Mouse (Mus musculus) heart, embryonic 13.5 days (tissue): ENCODE data around the gene Mtus2. TPM values are rescaled to one million over a fixed set of nuclear protein-coding genes. Genes with fewer than 3 reads are reported as not detected.

ENCODE experiments used
- ATAC-seq: fragments of 200-750 bp; cut with Nextera tagmentation; 2 replicates; pipeline ENCODE4 v1.8.0; 2017; ENCODE audit warnings: moderate TSS enrichment; ENCODE audit not compliant: insufficient number of reproducible peaks, low FRiP score, low TSS enrichment; ENCODE audit errors: extremely low read depth
- H3K27ac ChIP-seq: fragments of 300-500 bp; sonication (generic); replicated peaks from 2 replicates; pipeline ENCODE4 v1.5.1; 2015; ENCODE audit warnings: moderate library complexity, mild to moderate bottlenecking, inconsistent platforms
- H3K27me3 ChIP-seq: fragments of 300-500 bp; sonication (generic); replicated peaks from 2 replicates; pipeline ENCODE4 v1.6.1; 2015; ENCODE audit warnings: mild to moderate bottlenecking, inconsistent platforms
- H3K36me3 ChIP-seq: fragments of 300-500 bp; sonication (generic); 2 replicates; pipeline ENCODE4 v1.6.1; 2015; ENCODE audit warnings: mild to moderate bottlenecking, inconsistent platforms
- H3K4me1 ChIP-seq: fragments of 300-500 bp; sonication (generic); 2 replicates; pipeline ENCODE4 v1.6.1; 2015; ENCODE audit warnings: inconsistent platforms
- H3K4me2 ChIP-seq: fragments of 300-500 bp; sonication (generic); 2 replicates; pipeline ENCODE4 v1.6.1; 2015; ENCODE audit warnings: inconsistent platforms, mild to moderate bottlenecking, moderate library complexity
- H3K4me3 ChIP-seq: fragments of 300-500 bp; sonication (generic); 2 replicates; pipeline ENCODE4 v1.5.1; 2015; ENCODE audit warnings: moderate library complexity, mild to moderate bottlenecking, inconsistent platforms
- H3K9ac ChIP-seq: fragments of 300-500 bp; sonication (generic); 2 replicates; pipeline ENCODE4 v1.6.1; 2015; ENCODE audit warnings: inconsistent platforms, mild to moderate bottlenecking, moderate library complexity
- H3K9me3 ChIP-seq: fragments of 300-500 bp; sonication (generic); 2 replicates; pipeline ENCODE4 v1.6.1; 2016; ENCODE audit warnings: inconsistent platforms
- WGBS: fragments of 180-500 bp; shearing (Covaris S2); methylation state at CpG from one replicate; pipeline ENCODE4 v1.1.7; 2015; ENCODE audit warnings: mixed read lengths; 5-methylcytosine and 5-hydroxymethylcytosine counted together
- polyA plus RNA-seq: library from polyadenylated mRNA; unstranded; fragments of >200 nt; fragmentation: Nextera tagmentation; extraction: Ambion mirVana; gene quantifications from 2 replicates; pipeline ENCODE4 v1.2.1, GENCODE M21; 2015

The Mtus2 gene
- polyA plus RNA-seq, 1 experiment from 2014 or later = 102 TPM

DNA sequence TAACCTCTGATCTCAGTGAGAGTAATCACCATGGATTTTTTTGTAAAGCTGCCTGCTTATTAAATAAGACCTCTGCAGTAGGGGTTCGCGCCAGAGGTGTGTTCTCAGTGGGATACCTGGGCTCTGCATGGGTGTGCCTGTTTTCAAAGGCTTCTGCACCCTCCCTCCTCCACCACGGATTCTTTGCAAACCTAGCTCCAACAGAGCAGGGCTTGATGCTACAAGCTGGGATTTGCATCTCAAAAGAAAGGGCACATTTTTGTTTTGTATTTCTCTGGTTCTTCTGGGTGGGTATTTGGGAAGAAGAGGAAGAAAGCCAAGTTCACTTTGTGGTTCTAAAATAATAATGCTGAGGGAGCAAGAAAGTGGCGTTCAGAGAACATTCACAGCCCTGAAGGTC is 48.1 kb downstream of the Mtus2 start:
- ATAC-seq = no peak
- Histone ChIP-seq H3K9ac (no peak overlapping the region), H3K4me2 (no peak overlapping the region), H3K4me3 (no peak overlapping the region), H3K27ac (no peak overlapping the region), H3K9me3 (no peaks in the 10 kb centered on the region), H3K27me3 (no peaks in the 10 kb centered on the region), H3K36me3 (no peaks in the 10 kb centered on the region), H3K4me1 (no peaks in the 10 kb centered on the region)
- 41% methylated on average over 4 of the region's 4 CpGs for WGBS

DNA sequence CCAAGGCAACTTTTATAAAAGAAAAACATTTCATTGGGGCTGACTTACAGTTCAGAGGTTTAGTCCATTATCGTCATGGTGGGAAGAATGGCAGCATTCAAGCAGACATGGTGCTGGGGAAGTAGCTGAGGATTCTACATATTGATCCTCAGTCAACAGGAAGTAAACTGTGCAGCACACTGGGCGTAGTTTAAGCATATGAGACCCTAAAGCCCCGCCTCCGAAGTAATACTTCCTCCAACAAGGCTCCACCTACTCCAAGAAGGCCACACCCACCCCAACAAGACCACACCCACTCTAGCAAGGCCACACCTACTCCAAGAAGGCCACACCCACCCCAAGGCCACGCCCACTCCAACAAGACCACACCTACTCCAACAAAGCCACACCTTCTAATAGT is 55.0 kb downstream of the Mtus2 start:
- 75% methylated on average over 5 of the region's 5 CpGs for WGBS
- no peak overlapping the region for H3K4me3 ChIP-seq
- no peaks in the 10 kb centered on the region for H3K9me3 ChIP-seq
- H3K9ac ChIP-seq = no peak overlapping the region
- no peaks in the 10 kb centered on the region for H3K27me3 ChIP-seq
- H3K36me3 ChIP-seq = no peaks in the 10 kb centered on the region
- ATAC-seq = no peak
- no peak overlapping the region for H3K27ac ChIP-seq
- H3K4me2 ChIP-seq = no peak overlapping the region
- no peaks in the 10 kb centered on the region for H3K4me1 ChIP-seq

DNA sequence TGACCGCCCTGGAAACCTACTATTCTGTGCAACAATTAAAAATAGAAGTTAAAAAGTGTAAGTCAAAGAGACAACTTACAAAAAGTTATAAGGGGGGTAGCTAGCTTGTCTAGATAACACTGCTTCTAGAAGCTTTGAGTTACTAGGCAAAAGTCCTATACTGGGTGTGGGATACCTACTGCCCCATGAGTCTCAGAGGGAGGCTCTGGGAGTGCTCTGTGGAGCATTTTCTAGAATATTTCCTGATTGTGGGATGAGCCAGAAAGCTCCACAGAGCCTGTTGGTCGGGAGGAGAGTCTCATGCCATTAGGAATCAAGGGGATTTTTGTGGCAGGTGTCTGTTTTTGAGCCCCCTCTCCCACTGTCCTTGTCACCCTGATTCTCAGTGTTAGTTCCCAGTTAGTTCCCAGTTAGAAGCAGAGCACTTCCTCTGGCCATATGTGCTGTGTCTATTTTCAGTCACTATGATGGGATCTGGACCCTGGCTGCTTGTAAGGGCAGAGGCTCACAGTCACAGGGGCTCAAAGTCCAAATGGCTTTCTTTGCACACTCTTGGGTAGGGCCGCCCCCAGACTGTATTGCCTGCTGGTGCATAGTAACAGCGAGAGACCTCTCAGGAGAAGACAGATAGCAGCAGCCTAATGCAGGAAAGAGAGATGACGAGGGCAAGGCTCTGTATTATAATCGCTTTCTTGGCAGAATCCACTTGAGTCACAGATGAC is 57.2 kb downstream of the Mtus2 start:
- no peak for ATAC-seq
- WGBS = 63% methylated on average over 6 of the region's 6 CpGs
- H3K4me1 ChIP-seq = no peaks in the 10 kb centered on the region

DNA sequence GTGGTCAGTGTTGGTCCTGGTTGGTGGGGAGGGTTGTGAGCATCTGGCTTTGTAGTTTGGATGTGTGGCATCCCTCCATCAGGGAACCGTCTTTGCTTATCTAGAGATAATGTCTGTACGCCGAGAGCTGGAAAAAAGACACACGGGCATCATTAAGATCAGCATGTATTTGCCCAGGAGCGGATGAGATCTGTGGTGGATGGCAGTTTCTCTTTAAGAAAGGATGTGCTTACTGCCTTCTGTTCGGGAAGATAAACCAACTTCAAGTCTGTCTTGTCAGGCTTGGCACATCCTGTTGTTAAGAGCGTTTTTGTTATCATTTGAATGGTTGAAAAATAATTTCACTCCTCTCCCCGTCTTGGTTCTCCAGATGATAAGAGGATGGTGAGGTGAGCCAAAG is 58.3 kb downstream of the Mtus2 start:
- no peaks in the 10 kb centered on the region for H3K4me1 ChIP-seq
- no peak overlapping the region for H3K4me3 ChIP-seq
- no peaks in the 10 kb centered on the region for H3K36me3 ChIP-seq

More for the DNA sequence above, 57.2 kb downstream of the Mtus2 start:
- Histone ChIP-seq H3K9me3 (peaks cover 3% of the 10 kb centered on the region; the same call in 1 of the 2 replicates), H3K9ac (no peak overlapping the region), H3K27ac (no peak overlapping the region), H3K4me2 (no peak overlapping the region), H3K4me3 (no peak overlapping the region), H3K36me3 (no peaks in the 10 kb centered on the region), H3K27me3 (no peaks in the 10 kb centered on the region)

DNA sequence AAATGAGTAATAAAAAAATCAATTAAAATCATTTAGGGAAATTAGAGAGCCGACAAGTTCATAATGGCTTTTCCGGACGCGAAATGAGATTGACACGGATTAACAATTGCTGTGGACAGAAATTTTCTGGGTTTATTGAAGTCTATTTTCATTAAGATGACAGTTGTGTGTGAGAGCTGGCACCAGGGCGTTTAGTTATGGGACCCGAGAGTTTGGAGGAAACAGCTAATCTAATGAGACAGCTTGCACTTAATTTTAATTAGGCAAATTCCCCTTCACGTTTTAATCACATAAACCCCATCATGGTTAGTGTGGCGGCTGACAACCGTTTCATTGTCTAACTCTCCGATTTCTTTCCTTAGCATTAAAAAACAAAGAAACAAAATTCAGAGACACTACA is 60.3 kb downstream of the Mtus2 start:
- no peaks in the 10 kb centered on the region for H3K27me3 ChIP-seq
- no peaks in the 10 kb centered on the region for H3K36me3 ChIP-seq
- H3K4me3 ChIP-seq = no peak overlapping the region
- WGBS = 85% methylated on average over 11 of the region's 11 CpGs
- no peak overlapping the region for H3K9ac ChIP-seq
- H3K27ac ChIP-seq = no peak overlapping the region
- ATAC-seq = no peak
- no peak overlapping the region for H3K4me2 ChIP-seq
- peaks cover 3% of the 10 kb centered on the region; the same call in 1 of the 2 replicates for H3K9me3 ChIP-seq
- H3K4me1 ChIP-seq = no peaks in the 10 kb centered on the region

More for the DNA sequence above, 58.3 kb downstream of the Mtus2 start:
- WGBS = 43% methylated on average over 8 of the region's 8 CpGs
- Histone ChIP-seq H3K27me3 (no peaks in the 10 kb centered on the region), H3K4me2 (no peak overlapping the region), H3K9ac (no peak overlapping the region), H3K27ac (no peak overlapping the region), H3K9me3 (peaks cover 3% of the 10 kb centered on the region; the same call in 1 of the 2 replicates)
- ATAC-seq = no peak

DNA sequence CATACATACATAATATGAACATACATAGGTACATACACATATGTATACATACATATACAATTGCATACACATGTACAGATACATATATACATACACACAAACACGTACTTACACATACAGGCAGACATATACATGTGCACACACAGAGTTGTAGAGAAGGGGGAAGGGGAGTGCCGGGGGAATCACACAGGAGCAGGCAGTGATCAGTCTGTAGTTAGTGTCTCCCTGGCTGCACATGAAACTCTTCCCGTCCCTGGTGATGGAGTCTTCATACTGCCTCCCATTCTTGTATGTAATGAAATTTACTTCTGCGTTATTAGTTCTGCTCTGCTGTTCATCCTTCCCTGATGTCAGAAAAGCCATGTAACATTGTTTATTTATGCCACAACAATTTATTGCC is 65.7 kb downstream of the Mtus2 start:
- H3K4me1 ChIP-seq = peaks cover 7% of the 10 kb centered on the region; the same call in 1 of the 2 replicates
- no peak for ATAC-seq
- H3K36me3 ChIP-seq = no peaks in the 10 kb centered on the region
- H3K27me3 ChIP-seq = no peaks in the 10 kb centered on the region
- no peak overlapping the region for H3K9ac ChIP-seq
- no peak overlapping the region for H3K4me3 ChIP-seq
- peaks cover 2% of the 10 kb centered on the region; the same call in 1 of the 2 replicates for H3K9me3 ChIP-seq
- H3K4me2 ChIP-seq = no peak overlapping the region
- WGBS = 85% methylated on average over 4 of the region's 4 CpGs
- no peak overlapping the region for H3K27ac ChIP-seq

DNA sequence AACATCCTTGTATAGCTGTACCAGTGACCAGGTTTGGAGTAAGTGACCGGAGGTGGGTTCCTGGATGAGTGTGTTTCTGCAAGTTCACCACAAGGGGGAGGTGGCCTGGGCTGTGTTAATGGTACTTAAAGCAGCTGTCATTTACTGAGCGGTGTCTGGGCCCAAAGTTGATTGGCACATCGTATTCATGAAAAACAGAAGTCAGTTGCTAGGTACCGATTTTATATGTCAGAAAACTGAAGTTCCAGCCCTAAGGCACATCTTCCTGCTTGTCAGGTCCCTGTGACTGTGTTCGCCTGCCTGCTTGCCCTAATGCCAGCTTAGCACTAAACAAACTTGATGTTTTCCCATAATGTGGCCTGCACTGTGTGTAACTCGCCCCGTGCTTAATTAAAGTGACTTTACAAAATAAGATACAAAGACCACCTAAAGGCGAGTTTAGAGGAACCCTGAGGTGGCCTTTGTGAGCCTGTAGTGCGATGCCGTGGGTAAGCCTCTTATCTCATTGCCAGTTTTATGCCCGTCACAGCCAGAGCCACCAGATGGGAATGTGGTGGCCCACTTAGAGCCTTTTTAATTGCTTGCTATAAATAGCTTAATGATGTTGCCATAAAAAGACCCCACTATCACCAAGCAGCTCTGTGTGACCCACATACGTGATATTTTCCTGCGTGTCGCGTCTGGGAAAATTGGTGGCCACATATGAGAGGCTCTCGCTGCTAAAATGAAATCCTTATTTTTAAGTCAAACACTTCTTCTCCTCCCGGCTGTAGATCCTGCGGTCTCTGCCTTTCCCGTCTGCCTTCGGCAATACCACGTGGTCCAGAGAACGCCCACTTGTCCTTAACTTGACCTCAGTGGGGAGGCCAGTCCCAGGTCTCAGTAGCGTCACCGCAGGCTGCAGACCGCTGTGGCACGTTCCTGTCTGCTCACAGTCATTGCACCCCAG is 69.6 kb downstream of the Mtus2 start:
- H3K9me3 ChIP-seq = no peaks in the 10 kb centered on the region
- peak overlapping the region; percentile 58 for H3K4me2 ChIP-seq
- 0 out of 2 replicates have a peak overlapping the region, but pooled peaks have one; percentile 6 for H3K9ac ChIP-seq
- no peak for ATAC-seq
- 40% methylated on average over 26 of the region's 26 CpGs for WGBS
- H3K4me1 ChIP-seq = peaks cover 7% of the 10 kb centered on the region; the same call in 1 of the 2 replicates
- H3K27me3 ChIP-seq = no peaks in the 10 kb centered on the region
- H3K4me3 ChIP-seq = peak overlapping the region; percentile 33
- H3K36me3 ChIP-seq = no peaks in the 10 kb centered on the region
- H3K27ac ChIP-seq = peak overlapping the region; percentile 53

DNA sequence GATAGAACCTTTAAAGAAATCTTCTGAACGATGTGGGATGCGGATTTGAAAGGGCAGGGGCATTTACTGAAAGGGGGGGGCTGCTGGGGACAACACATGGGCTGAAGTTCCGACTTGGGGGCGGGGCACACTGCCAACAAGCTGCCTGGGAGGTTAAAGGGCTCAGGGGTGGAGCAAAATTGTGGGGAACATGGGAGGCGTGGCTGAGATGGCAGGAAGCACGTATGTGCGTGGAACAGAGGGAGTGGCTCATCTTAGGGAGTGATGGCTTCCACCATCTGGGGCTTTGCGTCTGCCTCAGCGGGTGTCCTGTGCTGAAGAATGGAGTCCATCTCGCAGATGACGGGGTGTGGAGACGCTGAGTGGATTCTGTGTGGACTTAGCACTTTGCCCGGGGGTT is 70.9 kb downstream of the Mtus2 start:
- peaks cover 7% of the 10 kb centered on the region; the same call in 1 of the 2 replicates for H3K4me1 ChIP-seq
- H3K27ac ChIP-seq = no peak overlapping the region
- no peak for ATAC-seq
- WGBS = 73% methylated on average over 13 of the region's 13 CpGs
- no peak overlapping the region for H3K4me3 ChIP-seq
- no peaks in the 10 kb centered on the region for H3K9me3 ChIP-seq
- H3K4me2 ChIP-seq = no peak overlapping the region
- H3K36me3 ChIP-seq = no peaks in the 10 kb centered on the region
- H3K9ac ChIP-seq = no peak overlapping the region
- no peaks in the 10 kb centered on the region for H3K27me3 ChIP-seq

DNA sequence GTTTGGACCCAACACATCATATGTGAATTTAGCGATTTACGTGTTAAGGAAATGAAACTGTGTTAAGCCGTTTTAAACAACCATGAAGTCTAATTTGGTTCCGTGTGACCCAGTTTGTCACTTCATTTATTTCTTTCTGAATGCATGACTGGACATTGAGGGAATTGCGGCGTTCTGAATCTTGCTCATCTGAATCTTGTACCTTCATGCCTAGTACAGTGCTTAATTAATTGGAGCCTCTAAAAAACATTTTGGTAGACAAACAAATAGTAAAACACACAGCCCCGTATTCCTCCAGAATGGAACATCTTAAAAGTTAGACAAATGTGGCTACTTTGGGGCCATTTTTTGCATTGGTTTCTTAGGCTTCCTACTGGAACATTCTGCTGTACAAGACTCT is 84.5 kb downstream of the Mtus2 start:
- H3K27ac ChIP-seq = no peak overlapping the region
- ATAC-seq = no peak

DNA sequence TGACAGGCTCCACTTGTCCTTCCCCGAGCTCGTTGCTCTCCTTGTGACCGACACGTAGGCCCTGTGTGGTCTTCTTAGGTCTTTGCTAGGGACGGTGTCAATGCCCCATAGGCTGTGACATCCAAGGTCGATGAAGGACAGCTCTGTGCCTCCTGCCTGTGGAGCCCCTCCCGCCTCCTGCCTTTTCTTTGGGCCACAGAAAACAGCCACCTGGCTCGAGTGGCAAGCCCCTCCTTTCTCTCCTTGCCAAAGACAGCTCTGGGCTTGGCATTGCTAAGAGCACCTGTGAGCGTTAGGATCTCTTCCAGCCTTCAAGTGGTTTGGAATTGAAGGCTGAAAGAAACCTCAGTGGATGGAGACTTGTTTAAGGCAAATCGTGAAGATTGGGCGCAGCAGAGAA is 91.1 kb downstream of the Mtus2 start:
- no peak overlapping the region for H3K9ac ChIP-seq
- H3K36me3 ChIP-seq = no peaks in the 10 kb centered on the region
- H3K4me2 ChIP-seq = no peak overlapping the region
- no peak overlapping the region for H3K4me3 ChIP-seq
- peaks cover 18% of the 10 kb centered on the region; the same call in 1 of the 2 replicates for H3K9me3 ChIP-seq
- no peak for ATAC-seq
- no peaks in the 10 kb centered on the region for H3K27me3 ChIP-seq
- H3K4me1 ChIP-seq = no peaks in the 10 kb centered on the region
- no peak overlapping the region for H3K27ac ChIP-seq
- WGBS = 61% methylated on average over 11 of the region's 11 CpGs

More for the DNA sequence above, 84.5 kb downstream of the Mtus2 start:
- H3K4me1 ChIP-seq = no peaks in the 10 kb centered on the region
- H3K4me2 ChIP-seq = no peak overlapping the region
- H3K4me3 ChIP-seq = no peak overlapping the region
- H3K36me3 ChIP-seq = no peaks in the 10 kb centered on the region
- no peaks in the 10 kb centered on the region for H3K27me3 ChIP-seq
- 82% methylated on average over 7 of the region's 7 CpGs for WGBS
- H3K9me3 ChIP-seq = peaks cover 21% of the 10 kb centered on the region; the same call in 1 of the 2 replicates
- H3K9ac ChIP-seq = no peak overlapping the region

DNA sequence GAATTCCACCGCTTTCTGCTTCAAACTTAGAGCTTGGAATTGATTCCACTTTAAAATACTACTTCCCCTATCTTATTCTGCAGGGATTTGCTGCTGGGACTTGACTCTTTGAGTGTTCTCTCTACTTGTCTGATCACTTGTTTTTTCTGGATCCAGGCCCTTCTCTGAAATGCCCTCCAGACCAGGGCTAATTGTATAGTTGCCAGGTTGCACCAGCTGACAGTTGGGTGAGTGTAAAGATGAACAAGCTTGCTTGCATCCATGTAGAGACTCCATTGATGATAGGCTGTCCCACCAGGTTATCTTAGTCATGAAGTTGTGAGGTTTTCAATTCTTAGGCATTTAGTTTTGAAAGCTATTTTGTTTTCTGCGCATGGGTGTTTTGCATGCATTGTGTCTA is 92.2 kb downstream of the Mtus2 start:
- no peaks in the 10 kb centered on the region for H3K27me3 ChIP-seq
- peaks cover 11% of the 10 kb centered on the region; the same call in 1 of the 2 replicates for H3K9me3 ChIP-seq
- no peak overlapping the region for H3K4me2 ChIP-seq
- no peaks in the 10 kb centered on the region for H3K4me1 ChIP-seq
- no peak overlapping the region for H3K4me3 ChIP-seq
- WGBS = 76% methylated on average over 2 of the region's 2 CpGs
- H3K9ac ChIP-seq = no peak overlapping the region
- no peaks in the 10 kb centered on the region for H3K36me3 ChIP-seq
- no peak for ATAC-seq
- no peak overlapping the region for H3K27ac ChIP-seq
